Mouse (Mus musculus) spleen, adult 2 months (tissue): ENCODE measurements around the gene Ppif. TPM values are rescaled to one million over a fixed set of nuclear protein-coding genes. Genes with fewer than 3 reads are reported as not detected.

Source experiments
- DNase-seq, 2 experiments: peaks; one replicate each; pipeline versions ENCODE4 v3.0.0 to v3.0.0-alpha.2; 2012 to 2021; ENCODE audit warnings: low spot score in 2 of 2, low read depth in 1 of 2
- H3K27ac ChIP-seq: fragments of 200-500 bp; 2 replicates; pipeline ENCODE4 v1.5.1; 2012; ENCODE audit warnings: low read length, inconsistent platforms; ENCODE audit not compliant: insufficient read depth
- H3K27me3 ChIP-seq: fragments of 200-500 bp; 2 replicates; pipeline ENCODE4 v1.6.1; 2012; ENCODE audit warnings: mild to moderate bottlenecking, moderate library complexity, low read length, inconsistent platforms; ENCODE audit not compliant: control insufficient read depth, insufficient read depth
- H3K36me3 ChIP-seq: fragments of 200-500 bp; 2 replicates; pipeline ENCODE4 v1.6.1; 2012; ENCODE audit warnings: mild to moderate bottlenecking, low read length, inconsistent platforms; ENCODE audit not compliant: control insufficient read depth, insufficient read depth
- H3K4me1 ChIP-seq: fragments of 200-500 bp; 2 replicates; pipeline ENCODE4 v1.6.1; 2011; ENCODE audit warnings: inconsistent platforms; ENCODE audit not compliant: control insufficient read depth, insufficient read depth, insufficient read length
- H3K4me3 ChIP-seq: fragments of 200-500 bp; 2 replicates; pipeline ENCODE4 v1.5.1; 2011; ENCODE audit warnings: mild to moderate bottlenecking, inconsistent platforms; ENCODE audit not compliant: insufficient read depth, insufficient read length; ENCODE audit errors: extremely low read depth
- CTCF ChIP-seq: fragments of 200-500 bp; IDR thresholded peaks from 2 replicates; pipeline ENCODE4 v1.5.1; 2011; ENCODE audit warnings: mild to moderate bottlenecking, inconsistent platforms; ENCODE audit not compliant: insufficient read depth, insufficient read length, insufficient replicate concordance; ENCODE audit errors: extremely low read depth
- POLR2A ChIP-seq: fragments of 200-500 bp; IDR thresholded peaks from 2 replicates; pipeline ENCODE4 v1.6.1; 2011; ENCODE audit warnings: low read depth, low read length, inconsistent platforms
- WGBS: fragments of 180-500 bp; shearing (Covaris S2); methylation state at CpG from one replicate; pipeline ENCODE4 v1.1.7; 2018; 5-methylcytosine and 5-hydroxymethylcytosine counted together
- polyA plus RNA-seq: library from polyadenylated mRNA; depleted of rRNA; stranded (reverse); fragments of >200 nt; gene quantifications from 2 replicates; pipeline ENCODE4 v1.2.3, GENCODE M21; 2012; rRNA removed

Ppif gene
- polyA plus RNA-seq, 1 experiment = 50.4 TPM

DNA sequence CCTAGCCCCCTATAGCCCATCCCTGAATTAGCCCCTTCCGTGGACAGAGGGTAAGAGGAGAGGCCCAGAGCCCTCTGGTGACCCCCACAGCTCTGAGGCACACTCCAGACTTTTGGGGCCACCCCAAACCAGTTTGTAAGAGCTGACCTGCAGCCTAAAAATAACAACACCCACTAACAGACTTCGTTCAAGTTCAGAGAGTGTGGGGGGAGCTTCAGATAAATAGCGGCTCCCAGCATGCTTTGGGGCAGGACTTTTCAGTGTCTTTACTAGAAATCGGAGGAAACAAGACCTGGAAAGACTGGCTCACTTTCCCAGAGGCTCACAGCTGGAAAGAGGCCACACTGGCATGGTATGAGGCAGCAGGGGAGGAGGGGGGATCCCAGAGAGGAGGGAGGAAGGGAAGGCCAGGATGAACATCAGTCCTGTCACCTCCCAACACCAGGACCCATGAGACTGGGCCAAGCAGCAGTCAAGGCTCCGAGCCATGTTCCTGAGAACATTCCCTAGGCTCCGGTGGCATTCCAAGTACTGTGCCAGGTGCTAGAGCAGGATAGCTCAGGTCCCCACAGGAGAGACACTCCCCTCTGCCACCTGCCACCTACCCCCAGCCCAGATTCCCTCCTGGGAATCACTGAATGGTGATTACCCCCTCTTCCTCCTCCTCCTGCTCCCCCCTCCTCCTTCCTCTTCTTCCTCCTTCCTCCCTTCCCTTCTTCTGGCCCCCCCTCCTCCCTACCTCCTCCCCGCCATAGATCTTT lies 54.2 kb downstream of the Ppif start:
- peak overlapping the region; percentile 91 for H3K27ac ChIP-seq
- H3K4me1 ChIP-seq = peaks cover 32% of the 10 kb centered on the region; the same call in 1 of the 2 replicates
- WGBS = 53% methylated on average over 7 of the region's 7 CpGs

GRCm38 (mm10) chr14:25749143-25749909 lies 55.4 kb downstream of the Ppif start:
- Histone ChIP-seq H3K4me1 (peaks cover 32% of the 10 kb centered on the region; the same call in 1 of the 2 replicates), H3K36me3 (peaks cover 3% of the 10 kb centered on the region; the same call in 1 of the 2 replicates), H3K27ac (no peak overlapping the region; the same call in 1 of the 2 replicates), H3K4me3 (no peak overlapping the region), H3K27me3 (no peaks in the 10 kb centered on the region)
- 84% methylated on average over 13 of the region's 13 CpGs for WGBS
- no peak for DNase-seq
- TF ChIP-seq POLR2A (no peak), CTCF (no peak)

More for the DNA sequence above, 54.2 kb downstream of the Ppif start:
- Histone ChIP-seq H3K36me3 (peaks cover 3% of the 10 kb centered on the region; the same call in 1 of the 2 replicates), H3K4me3 (peak overlapping the region; percentile 29; the same call in 1 of the 2 replicates), H3K27me3 (no peaks in the 10 kb centered on the region)
- no peak for TF ChIP-seq CTCF
- no peak for TF ChIP-seq POLR2A
- peak in 1 of 2 experiments; percentile 59 for DNase-seq

Other genes with a start within 250 kb of the Ppif start
- gene Zmiz1, start 235.0 kb upstream of the Ppif start, polyA plus RNA-seq = 48.1 and 48.5 TPM in 2 replicates
- 14.9 and 17.4 TPM in 2 replicates for gene Zcchc24, start 74.9 kb downstream of the Ppif start, polyA plus RNA-seq
- 64.2 and 68.4 TPM in 2 replicates for gene Anxa11, start 148.0 kb downstream of the Ppif start, polyA plus RNA-seq
- 1.2 and 1.6 TPM in 2 replicates for gene Plac9a, start 208.9 kb downstream of the Ppif start, polyA plus RNA-seq
- gene Tmem254a, start 233.5 kb downstream of the Ppif start, polyA plus RNA-seq = 2.7 and 3.1 TPM in 2 replicates
- not detected in 2 replicates for gene Cphx1, start 244.2 kb downstream of the Ppif start, polyA plus RNA-seq